Mouse (Mus musculus): Measurements from ENCODE around the gene Hist1h1a. TPM values are rescaled to one million over a fixed set of nuclear protein-coding genes. Genes with fewer than 3 reads are reported as not detected.

The Hist1h1a gene
- polyA plus RNA-seq (2017; shearing (Covaris generic)), result 1 to 10 TPM; 2.5 to 3.0 TPM

DNA sequence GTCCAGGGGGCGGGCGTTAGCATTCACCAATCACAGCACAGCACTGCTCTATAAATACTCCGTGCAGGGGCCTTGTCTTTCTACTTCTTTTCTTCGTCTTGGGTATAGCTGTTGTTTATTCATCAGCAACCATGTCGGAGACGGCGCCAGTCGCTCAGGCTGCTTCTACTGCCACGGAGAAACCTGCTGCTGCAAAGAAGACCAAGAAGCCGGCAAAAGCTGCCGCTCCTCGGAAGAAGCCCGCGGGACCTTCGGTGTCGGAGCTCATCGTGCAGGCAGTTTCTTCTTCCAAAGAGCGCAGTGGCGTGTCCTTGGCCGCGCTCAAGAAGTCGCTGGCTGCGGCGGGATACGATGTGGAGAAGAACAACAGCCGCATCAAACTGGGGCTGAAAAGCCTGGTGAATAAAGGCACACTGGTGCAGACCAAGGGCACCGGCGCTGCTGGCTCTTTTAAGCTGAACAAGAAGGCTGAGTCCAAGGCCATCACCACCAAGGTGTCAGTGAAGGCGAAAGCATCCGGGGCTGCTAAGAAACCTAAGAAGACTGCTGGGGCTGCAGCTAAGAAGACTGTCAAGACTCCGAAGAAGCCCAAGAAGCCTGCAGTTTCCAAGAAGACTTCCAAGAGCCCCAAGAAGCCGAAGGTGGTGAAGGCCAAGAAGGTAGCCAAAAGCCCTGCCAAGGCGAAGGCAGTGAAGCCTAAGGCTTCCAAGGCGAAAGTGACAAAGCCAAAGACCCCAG lies at the start of gene Hist1h1a:
Hist1h1a (plus strand) TSS at position 81 of the 738 bp plus-strand sequence.

DNA sequence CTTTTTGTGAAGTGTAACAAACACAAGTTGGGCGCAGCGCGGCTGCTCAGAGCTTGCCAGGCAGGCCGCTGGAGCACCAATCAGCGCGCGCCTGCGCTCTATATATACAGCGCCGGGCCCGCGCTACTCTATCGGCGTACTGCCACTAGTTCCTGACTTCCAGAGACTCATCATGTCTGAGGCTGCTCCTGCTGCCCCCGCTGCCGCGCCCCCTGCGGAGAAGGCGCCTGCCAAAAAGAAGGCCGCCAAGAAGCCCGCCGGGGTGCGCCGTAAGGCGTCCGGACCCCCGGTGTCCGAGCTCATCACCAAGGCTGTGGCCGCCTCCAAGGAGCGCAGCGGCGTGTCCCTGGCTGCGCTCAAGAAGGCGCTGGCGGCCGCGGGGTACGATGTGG lies 24.8 kb upstream of the Hist1h1a start, which contains the start of gene Hist1h1c:
Hist1h1c (plus strand) TSS at position 132 of the 392 bp plus-strand sequence.

DNA sequence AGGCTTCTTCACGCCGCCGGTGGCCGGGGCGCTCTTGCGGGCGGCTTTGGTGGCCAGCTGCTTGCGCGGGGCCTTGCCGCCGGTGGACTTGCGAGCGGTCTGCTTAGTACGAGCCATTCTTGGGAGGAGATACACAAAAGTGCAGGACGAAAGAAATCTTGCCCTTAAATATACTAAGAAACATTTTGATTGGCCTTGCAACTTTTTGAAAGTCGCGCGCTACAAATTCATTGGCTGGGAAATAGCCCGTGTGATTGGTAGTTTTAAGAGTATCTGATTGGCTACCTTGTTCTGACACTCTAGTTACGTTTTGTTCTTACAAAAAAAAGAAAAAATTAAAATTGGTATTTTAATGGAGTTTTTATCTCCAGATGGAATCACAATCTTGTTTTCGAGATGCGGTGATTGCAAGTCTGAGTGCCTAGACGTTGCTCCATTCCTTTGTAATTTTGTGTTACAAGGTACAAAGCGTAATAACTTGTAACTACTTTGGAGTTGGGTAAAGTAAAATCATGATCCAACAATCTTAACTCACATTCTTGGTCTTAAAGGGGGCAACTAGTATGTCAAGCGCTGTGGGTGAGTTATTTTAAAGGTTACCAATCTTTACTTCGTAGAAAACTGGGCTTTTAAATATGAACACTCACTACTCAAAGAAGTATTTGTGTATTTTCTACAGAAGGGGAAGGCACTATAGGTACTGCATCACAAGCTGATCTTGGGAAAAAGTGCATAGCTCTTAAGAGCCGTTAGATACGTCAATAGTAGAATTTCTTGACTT lies 17.9 kb upstream of the Hist1h1a start, which contains the start of gene Hist1h3c:
Hist1h3c (minus strand) TSS at position 222 of the 781 bp plus-strand sequence.

DNA sequence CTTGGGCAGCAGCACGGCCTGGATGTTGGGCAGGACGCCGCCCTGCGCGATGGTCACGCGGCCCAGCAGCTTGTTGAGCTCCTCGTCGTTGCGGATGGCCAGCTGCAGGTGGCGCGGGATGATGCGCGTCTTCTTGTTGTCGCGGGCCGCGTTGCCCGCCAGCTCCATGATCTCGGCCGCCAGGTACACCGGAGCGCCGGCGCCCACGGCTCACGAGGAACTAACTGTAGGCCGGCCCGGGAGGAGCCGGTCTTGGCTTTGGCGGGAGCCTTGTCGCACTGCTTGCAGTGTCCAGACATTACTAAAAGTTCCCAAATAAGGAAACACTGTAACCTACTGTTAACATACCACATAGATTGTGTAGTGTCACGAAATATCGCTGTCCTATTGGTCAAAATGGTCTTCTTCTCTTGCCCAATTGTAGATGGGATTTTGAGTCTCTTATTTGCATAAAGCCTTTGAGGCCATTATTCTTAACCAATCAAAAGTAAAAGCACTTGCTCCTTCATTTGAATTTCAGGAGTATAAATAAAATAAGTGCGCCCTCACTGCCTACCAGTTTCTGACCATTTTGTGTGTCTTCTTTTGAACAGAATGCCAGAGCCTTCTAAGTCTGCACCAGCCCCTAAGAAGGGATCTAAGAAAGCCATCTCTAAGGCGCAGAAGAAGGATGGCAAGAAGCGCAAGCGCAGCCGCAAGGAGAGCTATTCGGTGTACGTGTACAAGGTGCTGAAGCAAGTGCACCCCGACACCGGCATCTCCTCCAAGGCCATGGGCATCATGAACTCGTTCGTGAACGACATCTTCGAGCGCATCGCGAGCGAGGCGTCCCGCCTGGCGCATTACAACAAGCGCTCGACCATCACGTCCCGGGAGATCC lies 17.0 kb upstream of the Hist1h1a start, which contains the start of gene Hist1h2bb:
Hist1h2bb (plus strand) TSS at position 534 of the 880 bp plus-strand sequence.

DNA sequence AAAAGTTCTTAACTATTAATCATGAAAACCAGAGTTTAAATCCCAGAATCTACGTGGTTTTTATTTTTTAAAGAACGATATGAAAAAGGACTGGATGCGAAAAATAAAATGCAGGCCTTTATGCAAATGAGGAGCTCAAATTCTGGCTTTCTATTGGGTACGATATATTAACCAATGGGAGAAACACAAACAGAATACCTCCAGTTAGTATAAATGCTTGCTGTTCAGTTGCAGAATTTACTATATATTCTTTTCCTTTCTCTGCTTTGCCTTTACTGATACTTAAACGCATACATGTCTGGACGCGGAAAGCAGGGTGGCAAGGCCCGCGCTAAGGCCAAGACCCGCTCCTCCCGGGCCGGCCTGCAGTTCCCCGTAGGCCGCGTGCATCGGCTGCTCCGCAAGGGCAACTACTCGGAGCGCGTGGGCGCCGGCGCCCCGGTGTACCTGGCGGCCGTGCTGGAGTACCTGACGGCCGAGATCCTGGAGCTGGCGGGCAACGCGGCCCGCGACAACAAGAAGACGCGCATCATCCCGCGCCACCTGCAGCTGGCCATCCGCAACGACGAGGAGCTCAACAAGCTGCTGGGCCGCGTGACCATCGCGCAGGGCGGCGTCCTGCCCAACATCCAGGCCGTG lies 12.5 kb upstream of the Hist1h1a start, which contains the start of gene Hist1h2ab:
Hist1h2ab (plus strand) TSS at position 288 of the 639 bp plus-strand sequence.

DNA sequence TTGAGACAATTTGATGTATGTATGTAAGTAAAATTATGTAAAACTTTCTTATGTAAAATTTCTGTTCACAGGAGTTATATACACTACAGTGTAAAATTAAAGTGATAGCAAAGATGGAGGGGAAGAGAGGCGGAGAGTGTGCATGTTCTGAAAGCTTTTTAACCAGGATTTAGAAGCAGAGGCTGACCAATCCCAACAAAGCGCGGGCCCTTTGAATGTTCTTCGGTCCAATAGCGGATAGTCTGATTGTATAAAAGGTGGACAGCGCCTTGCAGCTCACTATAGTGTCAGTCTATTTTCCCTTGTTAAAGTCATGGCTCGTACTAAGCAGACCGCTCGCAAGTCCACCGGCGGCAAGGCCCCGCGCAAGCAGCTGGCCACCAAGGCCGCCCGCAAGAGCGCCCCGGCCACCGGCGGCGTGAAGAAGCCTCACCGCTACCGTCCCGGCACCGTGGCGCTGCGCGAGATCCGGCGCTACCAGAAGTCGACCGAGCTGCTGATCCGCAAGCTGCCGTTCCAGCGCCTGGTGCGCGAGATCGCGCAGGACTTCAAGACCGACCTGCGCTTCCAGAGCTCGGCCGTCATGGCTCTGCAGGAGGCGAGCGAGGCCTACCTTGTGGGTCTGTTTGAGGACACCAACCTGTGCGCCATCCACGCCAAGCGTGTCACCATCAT lies 11.3 kb upstream of the Hist1h1a start, which contains the start of gene Hist1h3b:
Hist1h3b (plus strand) TSS at position 201 of the 675 bp plus-strand sequence.

GRCm38 (mm10) chr13:23756790-23757189 lies 6.7 kb upstream of the Hist1h1a start, which contains the start of gene Hist1h4b:
TSS of gene Hist1h4b (plus strand) at chr13:23757013.

DNA sequence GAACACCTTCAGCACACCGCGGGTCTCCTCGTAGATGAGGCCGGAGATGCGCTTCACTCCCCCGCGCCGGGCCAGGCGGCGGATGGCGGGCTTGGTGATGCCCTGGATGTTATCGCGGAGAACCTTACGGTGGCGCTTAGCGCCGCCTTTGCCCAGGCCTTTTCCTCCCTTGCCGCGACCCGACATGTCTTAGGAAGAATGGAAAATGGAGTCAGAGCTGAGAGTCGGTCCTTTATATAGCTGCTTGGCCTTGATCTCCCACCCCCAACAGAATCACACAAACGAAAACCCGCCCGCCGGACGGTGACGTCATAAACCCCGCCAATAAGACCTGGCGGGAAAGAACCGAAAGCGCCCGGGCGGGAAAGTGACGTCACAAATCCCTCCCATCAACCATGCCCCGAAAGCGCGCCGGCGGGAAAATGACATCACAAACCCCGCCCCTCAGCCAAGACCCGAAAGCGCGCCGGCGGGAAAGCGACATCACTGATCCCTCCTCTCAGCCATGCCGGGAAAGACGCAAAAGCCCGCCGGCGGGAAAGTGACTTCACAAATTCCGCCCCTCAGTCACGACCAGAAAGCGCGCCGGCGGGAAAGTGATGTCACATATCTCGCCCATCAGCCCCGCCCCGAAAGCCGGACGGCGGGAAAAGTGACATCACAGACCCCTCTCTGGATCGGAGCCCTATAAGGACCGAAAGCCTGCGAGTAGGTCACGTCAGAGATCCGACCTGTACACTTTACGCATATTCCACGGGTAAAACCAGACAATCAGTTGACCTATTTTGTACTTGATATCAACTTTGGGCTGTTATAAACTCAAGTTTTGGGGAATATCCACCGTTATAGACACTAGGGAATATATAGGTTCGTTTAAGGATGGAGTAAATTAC lies 2.2 kb upstream of the Hist1h1a start, which contains the start of gene Hist1h4a:
Hist1h4a (minus strand) TSS at position 259 of the 893 bp plus-strand sequence.

DNA sequence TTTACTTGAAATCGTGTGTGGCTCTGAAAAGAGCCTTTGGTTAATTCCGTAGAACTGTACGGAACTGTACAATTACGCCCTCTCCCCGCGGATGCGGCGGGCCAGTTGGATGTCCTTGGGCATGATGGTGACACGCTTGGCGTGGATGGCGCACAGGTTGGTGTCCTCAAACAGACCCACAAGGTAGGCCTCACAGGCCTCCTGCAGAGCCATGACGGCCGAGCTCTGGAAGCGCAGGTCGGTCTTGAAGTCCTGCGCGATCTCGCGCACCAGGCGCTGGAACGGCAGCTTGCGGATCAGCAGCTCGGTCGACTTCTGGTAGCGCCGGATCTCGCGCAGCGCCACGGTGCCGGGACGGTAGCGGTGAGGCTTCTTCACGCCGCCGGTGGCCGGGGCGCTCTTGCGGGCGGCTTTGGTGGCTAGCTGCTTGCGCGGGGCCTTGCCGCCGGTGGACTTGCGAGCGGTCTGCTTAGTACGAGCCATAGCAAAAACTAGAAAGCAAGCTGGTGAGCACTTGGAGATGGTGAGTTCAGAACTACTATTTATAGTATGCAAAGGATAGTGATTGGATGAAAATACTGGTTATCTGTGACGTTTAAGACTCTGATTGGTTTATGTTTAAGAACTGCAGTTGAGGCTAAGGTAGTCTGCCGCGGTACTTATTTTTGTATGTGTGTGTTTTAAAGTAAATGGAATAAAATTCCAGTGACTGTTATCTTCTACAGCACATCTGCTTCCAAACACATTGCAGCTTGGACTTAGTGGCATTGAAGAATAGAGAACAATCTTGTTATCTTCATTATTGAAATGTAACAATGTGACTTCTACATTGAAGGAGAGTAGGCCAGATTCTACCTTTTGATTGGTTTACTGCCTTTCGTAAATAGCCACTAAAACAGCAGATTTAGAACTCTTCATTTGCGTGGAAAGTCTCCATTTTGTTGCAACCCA lies 1.3 kb upstream of the Hist1h1a start, which contains the start of gene Hist1h3a:
Hist1h3a (minus strand) TSS at position 516 of the 951 bp plus-strand sequence.

GRCm38 (mm10) chr13:23769613-23770012 lies 6.1 kb downstream of the Hist1h1a start, which contains the start of gene Trim38:
TSS of gene Trim38 (plus strand) at chr13:23769913.

GRCm38 (mm10) chr13:23806422-23807052 lies 43.1 kb downstream of the Hist1h1a start, which contains the start of gene Slc17a2:
TSS of gene Slc17a2 (plus strand) at chr13:23806993.

Other genes with a start within 250 kb of the Hist1h1a start
- 1 to 10 TPM; 1.3 to 4.8 TPM for gene Hist1h4h, start 232.6 kb upstream of the Hist1h1a start, polyA plus RNA-seq (2017; shearing (Covaris generic))
- not detected for gene Hist1h2af, start 229.8 kb upstream of the Hist1h1a start, polyA plus RNA-seq (2017; shearing (Covaris generic))
- gene Hist1h3g, start 228.2 kb upstream of the Hist1h1a start, polyA plus RNA-seq (2017; shearing (Covaris generic)), result not detected
- under 1 TPM; 0.27 to 0.59 TPM for gene Hist1h2bh, start 220.3 kb upstream of the Hist1h1a start, polyA plus RNA-seq (2017; shearing (Covaris generic))
- gene Hist1h3f, start 219.6 kb upstream of the Hist1h1a start, polyA plus RNA-seq (2017; shearing (Covaris generic)), result under 1 TPM; 0.41 to 0.84 TPM
- gene Hist1h4f, start 212.0 kb upstream of the Hist1h1a start, polyA plus RNA-seq (2017; shearing (Covaris generic)), result 1 to 10 TPM in 1 of 2 experiments, not detected in 1; 2.0 TPM
- under 1 TPM; 0.64 to 0.98 TPM for gene Hist1h1d, start 210.4 kb upstream of the Hist1h1a start, polyA plus RNA-seq (2017; shearing (Covaris generic))
- gene Hist1h3e, start 201.3 kb upstream of the Hist1h1a start, polyA plus RNA-seq (2017; shearing (Covaris generic)), result 1 to 10 TPM; 1.4 to 5.5 TPM
- 10 to 100 TPM in 1 of 2 experiments, 1 to 10 TPM in 1; 7.7 to 16.3 TPM for gene Hist1h2ae, start 192.4 kb upstream of the Hist1h1a start, polyA plus RNA-seq (2017; shearing (Covaris generic))
- 1 to 10 TPM; 2.7 to 5.0 TPM for gene Hist1h2bg, start 192.3 kb upstream of the Hist1h1a start, polyA plus RNA-seq (2017; shearing (Covaris generic))
- gene Hist1h2bf, start 189.5 kb upstream of the Hist1h1a start, polyA plus RNA-seq (2017; shearing (Covaris generic)), result not detected
- under 1 TPM in 1 of 2 experiments, not detected in 1; 0.38 TPM for gene Hist1h2ad, start 189.3 kb upstream of the Hist1h1a start, polyA plus RNA-seq (2017; shearing (Covaris generic))
- gene Hist1h3d, start 187.9 kb upstream of the Hist1h1a start, polyA plus RNA-seq (2017; shearing (Covaris generic)), result under 1 TPM in 1 of 2 experiments, not detected in 1; 0.44 TPM
- 10 to 100 TPM; 23.0 to 41.6 TPM for gene Hist1h4d, start 182.1 kb upstream of the Hist1h1a start, polyA plus RNA-seq (2017; shearing (Covaris generic))
- gene Hist1h2be, start 142.5 kb upstream of the Hist1h1a start, polyA plus RNA-seq (2017; shearing (Covaris generic)), result 1 to 10 TPM; 1.2 to 1.4 TPM
- 10 to 100 TPM in 1 of 2 experiments, 1 to 10 TPM in 1; 7.1 to 18.0 TPM for gene Hist1h1e, start 141.1 kb upstream of the Hist1h1a start, polyA plus RNA-seq (2017; shearing (Covaris generic))
- gene Hist1h2ac, start 79.7 kb upstream of the Hist1h1a start, polyA plus RNA-seq (2017; shearing (Covaris generic)), result under 1 TPM; 0.55 to 0.80 TPM
- 1 to 10 TPM; 3.0 to 4.1 TPM for gene Hist1h2bc, start 79.5 kb upstream of the Hist1h1a start, polyA plus RNA-seq (2017; shearing (Covaris generic))
- under 1 TPM in 1 of 2 experiments, not detected in 1; 0.38 TPM for gene Hist1h1t, start 67.9 kb upstream of the Hist1h1a start, polyA plus RNA-seq (2017; shearing (Covaris generic))
- gene Hist1h4c, start 65.2 kb upstream of the Hist1h1a start, polyA plus RNA-seq (2017; shearing (Covaris generic)), result 1 to 10 TPM; 3.3 to 6.0 TPM
- 1 to 10 TPM; 1.3 to 2.6 TPM for gene Hfe, start 52.8 kb upstream of the Hist1h1a start, polyA plus RNA-seq (2017; shearing (Covaris generic))
- 10 to 100 TPM; 13.3 to 18.7 TPM for gene Hist1h1c, start 24.9 kb upstream of the Hist1h1a start, polyA plus RNA-seq (2017; shearing (Covaris generic))
- 1 to 10 TPM; 2.7 to 3.1 TPM for gene Hist1h3c, start 18.1 kb upstream of the Hist1h1a start, polyA plus RNA-seq (2017; shearing (Covaris generic))
- gene Hist1h2bb, start 16.9 kb upstream of the Hist1h1a start, polyA plus RNA-seq (2017; shearing (Covaris generic)), result 1 to 10 TPM; 1.1 to 2.8 TPM
- 1 to 10 TPM; 4.6 to 7.2 TPM for gene Hist1h2ab, start 12.5 kb upstream of the Hist1h1a start, polyA plus RNA-seq (2017; shearing (Covaris generic))
- gene Hist1h3b, start 11.4 kb upstream of the Hist1h1a start, polyA plus RNA-seq (2017; shearing (Covaris generic)), result 1 to 10 TPM in 1 of 2 experiments, not detected in 1; 1.4 TPM
- gene Hist1h4b, start 6.7 kb upstream of the Hist1h1a start, polyA plus RNA-seq (2017; shearing (Covaris generic)), result 1 to 10 TPM; 5.4 to 5.6 TPM
- gene Hist1h4a, start 2.4 kb upstream of the Hist1h1a start, polyA plus RNA-seq (2017; shearing (Covaris generic)), result not detected
- gene Hist1h3a, start 1.3 kb upstream of the Hist1h1a start, polyA plus RNA-seq (2017; shearing (Covaris generic)), result 1 to 10 TPM; 5.1 TPM
- gene Trim38, start 6.2 kb downstream of the Hist1h1a start, polyA plus RNA-seq (2017; shearing (Covaris generic)), result under 1 TPM in 1 of 2 experiments, not detected in 1; 0.17 TPM
- under 1 TPM in 1 of 2 experiments, not detected in 1; 0.09 TPM for gene Slc17a2, start 43.3 kb downstream of the Hist1h1a start, polyA plus RNA-seq (2017; shearing (Covaris generic))
- gene Slc17a3, start 75.8 kb downstream of the Hist1h1a start, polyA plus RNA-seq (2017; shearing (Covaris generic)), result not detected
- under 1 TPM in 1 of 2 experiments, not detected in 1; 0.09 TPM for gene Slc17a1, start 104.1 kb downstream of the Hist1h1a start, polyA plus RNA-seq (2017; shearing (Covaris generic))
- gene Slc17a4, start 151.3 kb downstream of the Hist1h1a start, polyA plus RNA-seq (2017; shearing (Covaris generic)), result not detected
- not detected for gene Hist1h2ba, start 170.5 kb downstream of the Hist1h1a start, polyA plus RNA-seq (2017; shearing (Covaris generic))
- gene Hist1h2aa, start 170.8 kb downstream of the Hist1h1a start, polyA plus RNA-seq (2017; shearing (Covaris generic)), result not detected
- not detected for gene Scgn, start 227.5 kb downstream of the Hist1h1a start, polyA plus RNA-seq (2017; shearing (Covaris generic))

Measured in activated CD4-positive, CD25-positive, alpha-beta regulatory T cell (primary cell).